Mouse (Mus musculus): ENCODE measurements around the gene Mapk7. TPM values are rescaled to one million over a fixed set of nuclear protein-coding genes. Genes with fewer than 3 reads are reported as not detected.

The Mapk7 gene
- polyA plus RNA-seq, 1 experiment from 2014 or later, result 36.3 TPM

DNA sequence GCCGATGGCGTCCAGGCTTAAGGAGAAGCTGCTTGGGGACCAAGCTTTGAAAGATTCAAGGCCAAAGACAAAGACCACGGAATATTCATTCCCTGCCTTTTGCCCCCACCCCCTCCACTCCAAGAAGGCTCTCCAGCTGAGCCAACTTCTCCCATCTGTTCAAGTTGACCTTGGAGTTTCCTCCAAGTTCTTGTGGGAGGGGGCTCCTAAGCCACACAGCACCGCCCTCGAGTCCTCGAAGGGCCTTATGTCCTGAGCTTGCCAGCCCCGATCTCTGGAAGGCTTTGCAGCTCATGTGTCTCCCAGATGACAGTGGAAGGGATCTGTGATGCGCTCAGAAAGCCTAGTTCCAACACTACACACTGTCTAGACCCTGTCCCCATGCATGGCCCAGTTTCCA lies 46.9 kb downstream of the Mapk7 start:
- no peak overlapping the region for H3K4me2 ChIP-seq (replicated peaks)
- no peaks in the 10 kb centered on the region for H3K27me3 ChIP-seq (replicated peaks)
- 0 out of 2 replicates have a peak, but pooled peaks cover 2% of the 10 kb centered on the region for H3K4me1 ChIP-seq (replicated peaks)
- no peak for ATAC-seq
- H3K36me3 ChIP-seq, result no peaks in the 10 kb centered on the region
- H3K27ac ChIP-seq, result no peak overlapping the region
- no peak overlapping the region for H3K9ac ChIP-seq
- H3K4me3 ChIP-seq (replicated peaks), result no peak overlapping the region
- 78% methylated on average over 8 of the region's 8 CpGs for WGBS
- H3K9me3 ChIP-seq, result no peaks in the 10 kb centered on the region

DNA sequence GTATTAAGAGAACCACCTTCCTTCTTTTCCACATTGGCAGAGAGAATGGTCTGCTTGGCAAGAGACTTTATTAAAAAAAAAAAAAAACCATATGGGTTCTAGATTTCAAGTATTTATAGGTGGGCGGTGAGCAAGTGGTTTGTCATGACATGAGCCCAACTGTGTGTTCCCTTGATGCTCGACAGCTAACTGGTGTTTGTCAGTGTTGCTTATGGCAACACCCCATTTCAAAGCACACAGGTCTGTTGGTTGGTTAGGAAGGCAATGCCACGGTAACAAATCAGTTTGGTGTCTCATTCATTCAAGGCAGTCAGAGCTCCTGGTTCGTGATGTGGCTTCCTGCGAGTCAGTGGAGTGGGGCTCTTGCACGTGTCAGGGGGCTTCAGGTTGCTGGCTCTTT lies 50.4 kb downstream of the Mapk7 start:
- H3K4me2 ChIP-seq (replicated peaks), result no peak overlapping the region
- H3K9me3 ChIP-seq, result no peaks in the 10 kb centered on the region
- H3K4me3 ChIP-seq (replicated peaks), result no peak overlapping the region
- H3K4me1 ChIP-seq (replicated peaks), result no peaks in the 10 kb centered on the region
- no peaks in the 10 kb centered on the region for H3K27me3 ChIP-seq (replicated peaks)
- H3K27ac ChIP-seq, result no peak overlapping the region
- 86% methylated on average over 6 of the region's 6 CpGs for WGBS
- no peak for ATAC-seq
- no peaks in the 10 kb centered on the region for H3K36me3 ChIP-seq
- no peak overlapping the region for H3K9ac ChIP-seq

DNA sequence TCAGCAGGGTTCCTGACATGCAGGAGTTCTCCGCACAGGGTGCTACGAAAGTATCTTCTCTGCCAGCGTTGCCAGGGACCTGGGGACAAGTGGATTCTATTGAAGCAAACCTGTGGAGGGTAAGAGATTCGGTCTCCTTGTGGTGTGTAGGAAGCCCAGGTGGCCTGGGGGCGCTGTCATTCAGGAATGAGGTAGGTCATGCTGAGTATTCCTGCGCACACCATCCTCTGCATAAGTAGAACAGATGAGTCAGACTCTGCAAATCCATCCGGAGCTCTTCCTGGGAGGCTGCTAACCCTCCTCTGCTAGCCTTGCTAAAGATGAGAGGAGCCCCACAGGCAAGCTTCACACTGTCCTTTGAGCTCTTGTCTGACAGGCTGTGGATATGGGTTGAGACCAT lies 52.5 kb downstream of the Mapk7 start:
- WGBS, result 79% methylated on average over 7 of the region's 7 CpGs
- Histone ChIP-seq H3K4me1 (replicated peaks) (no peaks in the 10 kb centered on the region), H3K4me3 (replicated peaks) (no peak overlapping the region), H3K9me3 (no peaks in the 10 kb centered on the region), H3K36me3 (no peaks in the 10 kb centered on the region), H3K27ac (no peak overlapping the region), H3K9ac (no peak overlapping the region), H3K4me2 (replicated peaks) (no peak overlapping the region), H3K27me3 (replicated peaks) (no peaks in the 10 kb centered on the region)
- ATAC-seq, result no peak

DNA sequence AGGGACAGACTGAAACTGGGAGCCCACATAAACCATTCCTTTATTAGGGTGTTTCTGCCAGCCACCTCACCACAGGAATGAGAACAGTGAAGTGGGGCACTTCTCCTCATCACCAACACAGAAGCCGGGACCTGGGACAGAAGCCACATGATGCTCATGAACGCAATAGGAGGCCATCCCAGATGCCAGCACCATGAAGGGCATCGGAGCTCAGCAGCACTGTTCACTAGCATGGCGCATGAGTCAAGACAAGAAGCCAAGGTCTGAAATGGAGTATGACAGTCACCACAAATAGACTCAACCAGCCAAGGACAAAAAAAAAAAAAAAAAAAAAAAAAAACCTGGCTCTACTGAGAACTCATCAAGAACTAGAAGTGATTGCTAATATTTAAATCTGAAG lies 53.8 kb downstream of the Mapk7 start:
- no peak overlapping the region for H3K9ac ChIP-seq
- H3K4me1 ChIP-seq (replicated peaks), result no peaks in the 10 kb centered on the region
- no peaks in the 10 kb centered on the region for H3K9me3 ChIP-seq
- 97% methylated on average over 4 of the region's 4 CpGs for WGBS
- no peak for ATAC-seq
- H3K36me3 ChIP-seq, result no peaks in the 10 kb centered on the region
- H3K4me2 ChIP-seq (replicated peaks), result no peak overlapping the region
- H3K4me3 ChIP-seq (replicated peaks), result no peak overlapping the region
- no peak overlapping the region for H3K27ac ChIP-seq
- no peaks in the 10 kb centered on the region for H3K27me3 ChIP-seq (replicated peaks)

DNA sequence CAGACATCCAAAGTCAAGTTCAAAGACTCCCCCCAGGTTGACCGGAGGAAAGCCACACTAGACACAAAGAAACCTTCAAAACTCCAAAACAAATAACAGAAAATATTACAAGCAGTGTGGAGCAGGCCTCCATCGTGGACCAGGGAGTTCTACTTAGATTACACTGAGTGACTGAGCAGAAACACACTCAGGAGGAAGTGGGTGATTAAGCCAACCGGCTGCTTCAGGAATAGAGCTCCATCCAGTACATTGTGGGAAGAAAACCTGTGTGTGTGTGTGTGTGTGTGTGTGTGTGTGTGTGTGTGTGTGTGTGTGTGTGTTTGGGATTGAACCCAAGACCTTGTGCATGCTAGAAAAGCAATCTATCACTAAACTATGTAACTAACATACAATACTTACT lies 55.0 kb downstream of the Mapk7 start:
- H3K9me3 ChIP-seq, result no peaks in the 10 kb centered on the region
- no peak for ATAC-seq
- no peak overlapping the region for H3K27ac ChIP-seq
- H3K27me3 ChIP-seq (replicated peaks), result no peaks in the 10 kb centered on the region
- no peaks in the 10 kb centered on the region for H3K4me1 ChIP-seq (replicated peaks)
- H3K4me2 ChIP-seq (replicated peaks), result no peak overlapping the region
- H3K9ac ChIP-seq, result no peak overlapping the region
- 68% methylated on average over 3 of the region's 3 CpGs for WGBS
- no peaks in the 10 kb centered on the region for H3K36me3 ChIP-seq
- H3K4me3 ChIP-seq (replicated peaks), result no peak overlapping the region

Other genes starting within 250 kb of the Mapk7 start
- 50.5 and 51.6 TPM in 2 replicates for gene Aldh3a2, start 226.9 kb downstream of the Mapk7 start, polyA plus RNA-seq (2015; fragmentation: Nextera tagmentation; extraction: Ambion mirVana)
- gene Slc47a2, start 151.5 kb downstream of the Mapk7 start, polyA plus RNA-seq (2015; fragmentation: Nextera tagmentation; extraction: Ambion mirVana), result not detected in 2 replicates
- gene Slc47a1, start 116.1 kb downstream of the Mapk7 start, polyA plus RNA-seq (2015; fragmentation: Nextera tagmentation; extraction: Ambion mirVana), result 4.8 and 5.9 TPM in 2 replicates
- 1.6 and 1.7 TPM in 2 replicates for gene Rnf112, start 40.3 kb downstream of the Mapk7 start, polyA plus RNA-seq (2015; fragmentation: Nextera tagmentation; extraction: Ambion mirVana)
- gene Mfap4, start 9.0 kb downstream of the Mapk7 start, polyA plus RNA-seq (2015; fragmentation: Nextera tagmentation; extraction: Ambion mirVana), result 210 and 213 TPM in 2 replicates
- 20.9 and 24.3 TPM in 2 replicates for gene B9d1, start 10.7 kb upstream of the Mapk7 start, polyA plus RNA-seq (2015; fragmentation: Nextera tagmentation; extraction: Ambion mirVana)
- 13.1 and 19.4 TPM in 2 replicates for gene Epn2, start 85.3 kb upstream of the Mapk7 start, polyA plus RNA-seq (2015; fragmentation: Nextera tagmentation; extraction: Ambion mirVana)
- gene Grap, start 158.9 kb upstream of the Mapk7 start, polyA plus RNA-seq (2015; fragmentation: Nextera tagmentation; extraction: Ambion mirVana), result 7.1 and 7.6 TPM in 2 replicates
- gene Fam83g, start 189.7 kb upstream of the Mapk7 start, polyA plus RNA-seq (2015; fragmentation: Nextera tagmentation; extraction: Ambion mirVana), result 7.4 and 7.9 TPM in 2 replicates
- gene Slc5a10, start 226.4 kb upstream of the Mapk7 start, polyA plus RNA-seq (2015; fragmentation: Nextera tagmentation; extraction: Ambion mirVana), result 0.13 TPM in 1 of 2 replicates, not detected in the other